Mouse (Mus musculus) spleen, adult 2 months (tissue): ENCODE data around the gene Arsb. TPM values are rescaled to one million over a fixed set of nuclear protein-coding genes. Genes with fewer than 3 reads are reported as not detected.

ENCODE experiments used
- DNase-seq, 2 experiments: peaks; one replicate each; pipeline versions ENCODE4 v3.0.0 to v3.0.0-alpha.2; 2012 to 2021; ENCODE audit warnings: low spot score in 2 of 2, low read depth in 1 of 2
- H3K27ac ChIP-seq: fragments of 200-500 bp; 2 replicates; pipeline ENCODE4 v1.5.1; 2012; ENCODE audit warnings: low read length, inconsistent platforms; ENCODE audit not compliant: insufficient read depth
- H3K27me3 ChIP-seq: fragments of 200-500 bp; 2 replicates; pipeline ENCODE4 v1.6.1; 2012; ENCODE audit warnings: mild to moderate bottlenecking, moderate library complexity, low read length, inconsistent platforms; ENCODE audit not compliant: control insufficient read depth, insufficient read depth
- H3K36me3 ChIP-seq: fragments of 200-500 bp; 2 replicates; pipeline ENCODE4 v1.6.1; 2012; ENCODE audit warnings: mild to moderate bottlenecking, low read length, inconsistent platforms; ENCODE audit not compliant: control insufficient read depth, insufficient read depth
- H3K4me1 ChIP-seq: fragments of 200-500 bp; 2 replicates; pipeline ENCODE4 v1.6.1; 2011; ENCODE audit warnings: inconsistent platforms; ENCODE audit not compliant: control insufficient read depth, insufficient read depth, insufficient read length
- H3K4me3 ChIP-seq: fragments of 200-500 bp; 2 replicates; pipeline ENCODE4 v1.5.1; 2011; ENCODE audit warnings: mild to moderate bottlenecking, inconsistent platforms; ENCODE audit not compliant: insufficient read depth, insufficient read length; ENCODE audit errors: extremely low read depth
- CTCF ChIP-seq: fragments of 200-500 bp; IDR thresholded peaks from 2 replicates; pipeline ENCODE4 v1.5.1; 2011; ENCODE audit warnings: mild to moderate bottlenecking, inconsistent platforms; ENCODE audit not compliant: insufficient read depth, insufficient read length, insufficient replicate concordance; ENCODE audit errors: extremely low read depth
- POLR2A ChIP-seq: fragments of 200-500 bp; IDR thresholded peaks from 2 replicates; pipeline ENCODE4 v1.6.1; 2011; ENCODE audit warnings: low read depth, low read length, inconsistent platforms
- WGBS: fragments of 180-500 bp; shearing (Covaris S2); methylation state at CpG from one replicate; pipeline ENCODE4 v1.1.7; 2018; 5-methylcytosine and 5-hydroxymethylcytosine counted together
- polyA plus RNA-seq: library from polyadenylated mRNA; depleted of rRNA; stranded (reverse); fragments of >200 nt; gene quantifications from 2 replicates; pipeline ENCODE4 v1.2.3, GENCODE M21; 2012

The Arsb gene
- polyA plus RNA-seq, 1 experiment = 16.6 TPM

GRCm38 (mm10) chr13:93782823-93783222, 11.4 kb downstream of the Arsb start:
- Histone ChIP-seq H3K27ac (no peak overlapping the region), H3K4me3 (no peak overlapping the region), H3K36me3 (no peaks in the 10 kb centered on the region), H3K4me1 (peaks cover 5% of the 10 kb centered on the region; the same call in 1 of the 2 replicates), H3K27me3 (no peaks in the 10 kb centered on the region)
- no peak for DNase-seq
- WGBS = 18% methylated on average over 5 of the region's 5 CpGs
- TF ChIP-seq POLR2A (no peak), CTCF (no peak)

- Histone ChIP-seq H3K27me3 (no peaks in the 10 kb centered on the region), H3K4me1 (peaks cover 5% of the 10 kb centered on the region; the same call in 1 of the 2 replicates), H3K4me3 (no peak overlapping the region), H3K27ac (no peak overlapping the region), H3K36me3 (no peaks in the 10 kb centered on the region)
- TF ChIP-seq POLR2A (no peak), CTCF (peak; percentile 41; the same call in 1 of the 2 replicates)
- peak in 1 of 2 experiments; percentile 31 for DNase-seq
- WGBS = 67% methylated on average over 3 of the region's 3 CpGs
These were observed 13.9 kb downstream of the Arsb start for GRCm38 (mm10) chr13:93785329-93785728.

- Histone ChIP-seq H3K27ac (no peak overlapping the region), H3K36me3 (no peaks in the 10 kb centered on the region), H3K27me3 (no peaks in the 10 kb centered on the region), H3K4me3 (no peak overlapping the region), H3K4me1 (peaks cover 5% of the 10 kb centered on the region; the same call in 1 of the 2 replicates)
- DNase-seq = no peak
- 62% methylated on average over 2 of the region's 2 CpGs for WGBS
- no peak for TF ChIP-seq CTCF
- TF ChIP-seq POLR2A = no peak
These were observed 14.6 kb downstream of the Arsb start for GRCm38 (mm10) chr13:93786051-93786450.

GRCm38 (mm10) chr13:93787647-93788046, 16.2 kb downstream of the Arsb start:
- Histone ChIP-seq H3K4me1 (peaks cover 4% of the 10 kb centered on the region; the same call in 1 of the 2 replicates), H3K4me3 (no peak overlapping the region), H3K27ac (no peak overlapping the region), H3K36me3 (no peaks in the 10 kb centered on the region), H3K27me3 (no peaks in the 10 kb centered on the region)
- 82% methylated on average over 8 of the region's 8 CpGs for WGBS
- TF ChIP-seq POLR2A (no peak), CTCF (no peak)
- no peak for DNase-seq

- Histone ChIP-seq H3K27ac (no peak overlapping the region), H3K27me3 (no peaks in the 10 kb centered on the region), H3K36me3 (no peaks in the 10 kb centered on the region), H3K4me1 (no peaks in the 10 kb centered on the region), H3K4me3 (no peak overlapping the region)
- no peak for TF ChIP-seq POLR2A
- no peak for TF ChIP-seq CTCF
- 69% methylated on average over 11 of the region's 11 CpGs for WGBS
- DNase-seq = no peak
These were observed 21.7 kb downstream of the Arsb start for GRCm38 (mm10) chr13:93792945-93793642.

- 92% methylated on average over 10 of the region's 10 CpGs for WGBS
- H3K4me3 ChIP-seq = no peak overlapping the region
- H3K27ac ChIP-seq = no peak overlapping the region
- H3K4me1 ChIP-seq = no peaks in the 10 kb centered on the region
- H3K36me3 ChIP-seq = no peaks in the 10 kb centered on the region
- no peaks in the 10 kb centered on the region for H3K27me3 ChIP-seq
- DNase-seq = no peak
- TF ChIP-seq CTCF (no peak), POLR2A (no peak)
These were observed 22.3 kb downstream of the Arsb start for GRCm38 (mm10) chr13:93793643-93794182.
